Mouse (Mus musculus): Measurements from ENCODE around the gene Pgd. TPM values are rescaled to one million over a fixed set of nuclear protein-coding genes. Genes with fewer than 3 reads are reported as not detected.

Gene Pgd
- polyA plus RNA-seq, 1 experiment from 2014 or later = 96.4 TPM

Other genes with a start within 250 kb of the Pgd start
- 46.1 and 47.8 TPM in 2 replicates for gene Pex14, start 66.9 kb downstream of the Pgd start, polyA plus RNA-seq (2015; fragmentation: Nextera tagmentation; extraction: Ambion mirVana)
- 24.4 and 25.4 TPM in 2 replicates for gene Dffa, start 62.6 kb downstream of the Pgd start, polyA plus RNA-seq (2015; fragmentation: Nextera tagmentation; extraction: Ambion mirVana)
- 0.28 TPM in 1 of 2 replicates, not detected in the other for gene Cort, start 40.0 kb downstream of the Pgd start, polyA plus RNA-seq (2015; fragmentation: Nextera tagmentation; extraction: Ambion mirVana)
- 38.7 and 40.7 TPM in 2 replicates for gene Cenps, start 29.1 kb downstream of the Pgd start, polyA plus RNA-seq (2015; fragmentation: Nextera tagmentation; extraction: Ambion mirVana)
- gene Kif1b, start 140.9 kb upstream of the Pgd start, polyA plus RNA-seq (2015; fragmentation: Nextera tagmentation; extraction: Ambion mirVana) = 136 TPM in 2 replicates